Mouse (Mus musculus): Measurements from ENCODE around the gene Mettl26. TPM values are rescaled to one million over a fixed set of nuclear protein-coding genes. Genes with fewer than 3 reads are reported as not detected.

The Mettl26 gene
- polyA plus RNA-seq (2012; rRNA removed) (61.7 and 62.9 TPM in 2 replicates), polyA plus RNA-seq (2014; fragmentation: Nextera tagmentation; extraction: Ambion mirVana) (51.4 and 52.0 TPM in 2 replicates)

GRCm38 (mm10) chr17:25874721-25875170, at the start of gene Mettl26:
Mettl26 (plus strand) TSS chr17:25875074.
- ATAC-seq (ENCODE audit: low FRiP score, low read depth): peak; percentile 82
- Histone ChIP-seq H3K27ac (replicated peaks; ENCODE audit: low read depth, low read length) (peak within 1 kb of the TSS; percentile 76), H3K4me3 (replicated peaks; ENCODE audit: low read length) (peak within 1 kb of the TSS; percentile 77), H3K4me1 (ENCODE audit: control insufficient read depth, insufficient read depth, low read length) (peaks cover 10% of the 10 kb centered on the region), H3K9me3 (ENCODE audit: control insufficient read depth, low read length) (no peaks in the 10 kb centered on the region), H3K36me3 (ENCODE audit: control insufficient read depth, insufficient read depth, low read length) (peaks cover 20% of the 10 kb centered on the region), H3K9ac (ENCODE audit: low read depth, low read length, severe bottlenecking) (peak within 1 kb of the TSS; percentile 63), H3K4me2 (replicated peaks; ENCODE audit: low read depth, low read length, severe bottlenecking) (peak within 1 kb of the TSS; percentile 88), H3K27me3 (ENCODE audit: control insufficient read depth, insufficient read depth, low read length) (no peaks in the 10 kb centered on the region)
- under 1% methylated on average over 25 of the region's 25 CpGs for WGBS
- no peak for TF ChIP-seq POLR2A (IDR thresholded peaks at IDR 0.05; ENCODE audit: borderline replicate concordance, extremely low read depth, insufficient read depth, insufficient read length)
- DNase-seq (ENCODE audit: low spot score): peak; percentile 97

DNA sequence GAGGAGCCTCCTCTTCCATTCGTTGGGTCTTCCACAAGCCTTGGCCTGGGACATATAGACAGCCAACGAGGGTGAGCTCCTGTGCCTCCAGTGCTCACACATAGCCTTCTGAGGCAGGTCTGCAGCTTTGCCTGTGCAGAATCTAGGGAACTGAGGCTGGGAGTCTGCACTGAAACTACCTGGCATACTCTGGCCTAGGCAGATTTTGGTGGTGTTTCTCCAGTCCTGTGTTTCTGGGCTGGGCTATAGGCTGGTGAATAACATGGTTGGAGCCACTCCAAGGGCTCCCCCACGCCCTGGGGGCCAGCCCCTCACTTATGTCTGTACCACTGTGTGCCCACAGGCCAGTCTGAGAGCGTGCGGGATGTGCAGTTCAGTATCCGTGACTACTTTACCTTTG, 49.6 kb upstream of the Mettl26 start:
- no peak for ATAC-seq (ENCODE audit: low FRiP score, low read depth)
- peaks cover 22% of the 10 kb centered on the region for H3K4me1 ChIP-seq (ENCODE audit: control insufficient read depth, insufficient read depth, low read length)
- H3K36me3 ChIP-seq (ENCODE audit: control insufficient read depth, insufficient read depth, low read length): peaks cover 26% of the 10 kb centered on the region
- no peaks in the 10 kb centered on the region for H3K9me3 ChIP-seq (ENCODE audit: control insufficient read depth, low read length)
- DNase-seq (ENCODE audit: low spot score): no peak
- peaks cover 3% of the 10 kb centered on the region for H3K27me3 ChIP-seq (ENCODE audit: control insufficient read depth, insufficient read depth, low read length)
- 80% methylated on average over 6 of the region's 6 CpGs for WGBS
- no peak overlapping the region for H3K4me3 ChIP-seq (replicated peaks; ENCODE audit: low read length)
- no peak overlapping the region for H3K4me2 ChIP-seq (replicated peaks; ENCODE audit: low read depth, low read length, severe bottlenecking)
- TF ChIP-seq POLR2A (IDR thresholded peaks at IDR 0.05; ENCODE audit: borderline replicate concordance, extremely low read depth, insufficient read depth, insufficient read length): no peak
- H3K9ac ChIP-seq (ENCODE audit: low read depth, low read length, severe bottlenecking): no peak overlapping the region
- H3K27ac ChIP-seq (replicated peaks; ENCODE audit: low read depth, low read length): no peak overlapping the region

GRCm38 (mm10) chr17:25825984-25826570, 48.8 kb upstream of the Mettl26 start:
- WGBS: 96% methylated on average over 27 of the region's 27 CpGs
- Histone ChIP-seq H3K27me3 (ENCODE audit: control insufficient read depth, insufficient read depth, low read length) (no peaks in the 10 kb centered on the region), H3K9ac (ENCODE audit: low read depth, low read length, severe bottlenecking) (no peak overlapping the region), H3K27ac (replicated peaks; ENCODE audit: low read depth, low read length) (no peak overlapping the region), H3K4me2 (replicated peaks; ENCODE audit: low read depth, low read length, severe bottlenecking) (no peak overlapping the region), H3K4me3 (replicated peaks; ENCODE audit: low read length) (no peak overlapping the region), H3K4me1 (ENCODE audit: control insufficient read depth, insufficient read depth, low read length) (peaks cover 25% of the 10 kb centered on the region), H3K9me3 (ENCODE audit: control insufficient read depth, low read length) (no peaks in the 10 kb centered on the region), H3K36me3 (ENCODE audit: control insufficient read depth, insufficient read depth, low read length) (peaks cover 33% of the 10 kb centered on the region)
- ATAC-seq (ENCODE audit: low FRiP score, low read depth): no peak
- no peak for DNase-seq (ENCODE audit: low spot score)
- no peak for TF ChIP-seq POLR2A (IDR thresholded peaks at IDR 0.05; ENCODE audit: borderline replicate concordance, extremely low read depth, insufficient read depth, insufficient read length)

GRCm38 (mm10) chr17:25827011-25827410, 47.9 kb upstream of the Mettl26 start:
- no peak for DNase-seq (ENCODE audit: low spot score)
- WGBS: 96% methylated on average over 13 of the region's 13 CpGs
- Histone ChIP-seq H3K9ac (ENCODE audit: low read depth, low read length, severe bottlenecking) (no peak overlapping the region), H3K27me3 (ENCODE audit: control insufficient read depth, insufficient read depth, low read length) (no peaks in the 10 kb centered on the region), H3K4me2 (replicated peaks; ENCODE audit: low read depth, low read length, severe bottlenecking) (no peak overlapping the region), H3K9me3 (ENCODE audit: control insufficient read depth, low read length) (no peaks in the 10 kb centered on the region), H3K36me3 (ENCODE audit: control insufficient read depth, insufficient read depth, low read length) (peaks cover 41% of the 10 kb centered on the region), H3K4me1 (ENCODE audit: control insufficient read depth, insufficient read depth, low read length) (peaks cover 34% of the 10 kb centered on the region), H3K4me3 (replicated peaks; ENCODE audit: low read length) (no peak overlapping the region), H3K27ac (replicated peaks; ENCODE audit: low read depth, low read length) (no peak overlapping the region)
- no peak for TF ChIP-seq POLR2A (IDR thresholded peaks at IDR 0.05; ENCODE audit: borderline replicate concordance, extremely low read depth, insufficient read depth, insufficient read length)
- no peak for ATAC-seq (ENCODE audit: low FRiP score, low read depth)

- ATAC-seq (ENCODE audit: low FRiP score, low read depth) (no peak), DNase-seq (ENCODE audit: low spot score) (no peak)
- Histone ChIP-seq H3K27me3 (ENCODE audit: control insufficient read depth, insufficient read depth, low read length) (no peaks in the 10 kb centered on the region), H3K36me3 (ENCODE audit: control insufficient read depth, insufficient read depth, low read length) (peaks cover 41% of the 10 kb centered on the region), H3K9ac (ENCODE audit: low read depth, low read length, severe bottlenecking) (no peak overlapping the region), H3K4me3 (replicated peaks; ENCODE audit: low read length) (no peak overlapping the region), H3K9me3 (ENCODE audit: control insufficient read depth, low read length) (no peaks in the 10 kb centered on the region), H3K4me2 (replicated peaks; ENCODE audit: low read depth, low read length, severe bottlenecking) (no peak overlapping the region), H3K27ac (replicated peaks; ENCODE audit: low read depth, low read length) (no peak overlapping the region), H3K4me1 (ENCODE audit: control insufficient read depth, insufficient read depth, low read length) (peaks cover 34% of the 10 kb centered on the region)
- WGBS: 91% methylated on average over 22 of the region's 22 CpGs
- no peak for TF ChIP-seq POLR2A (IDR thresholded peaks at IDR 0.05; ENCODE audit: borderline replicate concordance, extremely low read depth, insufficient read depth, insufficient read length)
Observed at GRCm38 (mm10) chr17:25827546-25828222, 47.2 kb upstream of the Mettl26 start.

Data from limb, embryonic 14.5 days (tissue).